Mouse (Mus musculus) adrenal gland, postnatal 4 days (tissue): ENCODE data around the gene C530008M17Rik. TPM values are rescaled to one million over a fixed set of nuclear protein-coding genes. Genes with fewer than 3 reads are reported as not detected.

ENCODE experiments used
- DNase-seq, 2 experiments: peaks; one replicate each; pipeline ENCODE4 v3.0.0; 2021 to 2022; ENCODE audit warnings: low spot score in 2 of 2, mixed read lengths in 2 of 2
- long read RNA-seq, 2 experiments: library from polyadenylated mRNA; stranded (forward); transcript quantifications; one replicate each; pipeline ENCODE4 v2.0.0; 2021
- total RNA-seq, 2 experiments: library from RNA; stranded (reverse); gene quantifications; 2 replicates each; pipeline ENCODE4 v1.2.3; 2021

C530008M17Rik gene
- 10 to 100 TPM; 15.4 to 24.6 TPM for total RNA-seq
- long read RNA-seq, experiment 1, partial matches to known transcripts = 0 of 3 reads
- long read RNA-seq, experiment 1, other reads (novel, unspliced or antisense) = 3 of 3 reads
- long read RNA-seq, experiment 2, partial matches to known transcripts = 4 of 9 reads
- long read RNA-seq, experiment 2, other reads (novel, unspliced or antisense) = 5 of 9 reads

- no peak for DNase-seq
Observed at GRCm38 (mm10) chr5:76656212-76656611, at the start of gene C530008M17Rik. TSS of gene C530008M17Rik (plus strand) at chr5:76656512.

DNA sequence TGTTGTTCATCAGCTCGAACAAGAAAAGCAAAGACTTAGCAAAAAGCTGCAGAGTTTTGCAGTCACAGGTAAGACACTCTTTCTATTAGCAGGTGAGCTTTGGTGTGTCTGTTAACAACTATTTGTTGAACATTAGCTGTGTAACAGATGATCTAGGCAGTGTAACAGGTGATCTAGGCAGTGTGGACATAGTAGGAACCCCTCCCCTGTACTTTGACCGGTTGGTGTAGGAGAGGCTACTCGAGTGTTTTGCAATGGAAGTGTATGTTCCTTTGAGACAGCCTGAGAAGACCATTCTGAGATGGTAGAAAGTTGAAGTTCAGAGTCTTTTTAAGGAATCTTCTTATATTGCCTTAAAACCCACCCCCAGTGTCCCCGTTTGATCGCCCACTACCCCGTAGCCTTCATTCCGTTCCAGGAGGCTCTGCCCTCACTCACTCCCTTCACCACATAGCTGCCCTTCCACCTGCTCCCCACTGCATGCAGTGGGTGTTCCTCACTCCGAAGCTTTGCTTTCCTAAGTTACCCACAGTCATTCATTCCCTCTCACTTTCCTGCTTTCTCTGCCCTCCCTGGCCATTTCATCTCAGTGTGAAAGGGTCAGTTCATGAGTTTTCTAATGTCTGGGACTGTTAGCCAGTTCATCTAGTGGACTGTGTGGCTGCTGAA is 46.5 kb upstream of the C530008M17Rik start:
- DNase-seq = no peak

GRCm38 (mm10) chr5:76612867-76613499 is 43.3 kb upstream of the C530008M17Rik start:
- DNase-seq = no peak

- no peak for DNase-seq
Observed at GRCm38 (mm10) chr5:76615276-76615675, 41.0 kb upstream of the C530008M17Rik start.

GRCm38 (mm10) chr5:76616196-76616747 is 40.0 kb upstream of the C530008M17Rik start:
- no peak for DNase-seq

- DNase-seq = no peak
Observed at GRCm38 (mm10) chr5:76618750-76619149, 37.6 kb upstream of the C530008M17Rik start.

- DNase-seq = no peak
Observed at GRCm38 (mm10) chr5:76623759-76624158, 32.6 kb upstream of the C530008M17Rik start.

DNA sequence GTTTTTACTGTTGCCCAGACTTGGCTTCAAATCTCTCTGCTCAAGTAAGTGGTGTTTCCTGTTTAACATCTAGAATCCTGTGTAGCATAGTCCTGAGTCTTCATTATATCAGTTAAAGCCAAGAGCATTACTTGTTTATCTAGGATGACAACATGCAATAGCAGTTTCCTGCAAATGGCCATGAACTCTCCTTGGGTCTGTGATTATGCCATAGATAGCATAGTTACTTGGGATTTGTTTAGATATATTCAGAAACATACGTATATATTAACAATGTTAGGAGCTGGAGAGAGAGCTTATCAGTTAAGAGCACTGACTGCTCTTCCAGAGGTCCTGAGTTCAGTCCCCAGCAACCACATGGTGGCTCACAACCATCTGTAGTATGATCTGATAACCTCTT is 28.5 kb upstream of the C530008M17Rik start:
- DNase-seq = no peak

DNA sequence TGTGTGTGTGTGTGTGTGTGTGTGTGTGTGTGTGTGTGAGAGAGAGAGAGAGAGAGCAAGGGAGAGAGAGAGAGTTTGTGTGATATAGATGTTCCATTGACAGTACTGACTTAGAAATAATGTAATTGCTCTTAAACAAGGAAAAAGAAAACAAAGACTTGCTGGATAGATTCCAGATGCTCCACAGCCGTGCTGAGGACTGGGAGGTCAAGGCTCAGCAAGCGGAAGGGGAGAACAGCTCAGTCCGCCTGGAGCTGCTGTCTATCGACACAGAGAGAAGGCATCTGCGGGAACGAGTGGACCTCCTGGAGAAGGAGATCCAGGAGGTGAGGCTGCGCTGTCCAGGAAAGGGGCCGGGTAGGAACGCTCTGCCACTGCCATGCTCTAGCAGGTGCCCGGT is 22.3 kb upstream of the C530008M17Rik start:
- no peak for DNase-seq

GRCm38 (mm10) chr5:76635592-76635991 is 20.7 kb upstream of the C530008M17Rik start:
- no peak for DNase-seq

DNA sequence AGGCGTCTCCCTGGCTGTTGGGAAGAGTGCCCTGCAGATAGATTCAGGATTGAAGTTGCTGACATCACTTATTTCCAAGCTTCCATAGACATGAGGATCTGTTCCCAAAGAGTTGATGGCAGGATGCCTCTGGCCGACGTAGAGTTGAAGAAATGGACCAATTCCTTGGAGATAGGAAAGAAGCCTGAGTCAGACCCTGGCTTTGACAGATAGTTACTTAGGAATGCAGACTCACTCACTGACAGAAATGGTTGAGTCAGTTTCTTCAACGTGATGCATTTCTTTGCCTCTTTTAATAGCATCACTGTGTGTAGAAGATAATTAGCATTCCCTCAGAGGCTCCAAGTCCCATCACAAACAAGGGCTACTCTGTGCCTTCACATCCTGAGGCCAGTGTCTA is 14.2 kb upstream of the C530008M17Rik start:
- DNase-seq = no peak

GRCm38 (mm10) chr5:76644234-76644633 is 12.1 kb upstream of the C530008M17Rik start:
- no peak for DNase-seq

DNA sequence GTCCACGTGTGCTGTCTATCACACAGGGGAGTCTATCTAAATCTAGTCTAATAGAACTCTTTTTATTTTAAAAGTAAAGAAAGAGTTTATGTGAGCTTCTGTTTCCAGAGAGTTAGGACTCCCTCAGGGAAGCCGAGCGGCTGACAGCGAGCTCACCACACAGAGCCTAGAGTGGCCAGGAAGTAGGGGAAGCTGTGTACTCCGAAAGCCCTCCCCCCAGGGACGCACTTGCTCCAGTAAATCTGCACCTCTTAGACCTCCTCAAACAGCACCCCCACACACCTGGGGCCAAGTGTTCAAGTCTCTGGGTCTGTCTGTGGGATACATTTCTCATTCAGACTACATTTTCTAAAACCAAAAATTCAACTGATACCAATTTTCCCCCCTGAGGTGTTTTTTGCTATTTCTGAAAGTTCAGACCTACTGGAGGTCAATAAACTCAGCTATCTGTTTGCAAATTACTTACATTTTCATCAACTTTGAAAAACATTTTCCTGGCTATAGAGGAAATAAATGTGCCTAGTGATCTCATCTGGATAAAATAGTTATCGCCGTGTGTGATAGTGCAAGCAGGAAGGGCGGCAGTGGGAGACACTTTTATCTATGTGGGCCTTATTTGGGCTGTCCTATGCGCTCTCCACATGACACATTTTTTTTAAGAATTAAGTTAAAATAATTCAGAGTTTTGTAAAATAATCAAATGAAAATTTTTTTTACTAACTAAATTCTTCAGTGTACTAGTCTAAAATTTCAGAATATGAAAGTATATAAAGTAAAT is 11.0 kb upstream of the C530008M17Rik start:
- no peak for DNase-seq

GRCm38 (mm10) chr5:76649897-76650296 is 6.4 kb upstream of the C530008M17Rik start:
- DNase-seq = no peak

DNA sequence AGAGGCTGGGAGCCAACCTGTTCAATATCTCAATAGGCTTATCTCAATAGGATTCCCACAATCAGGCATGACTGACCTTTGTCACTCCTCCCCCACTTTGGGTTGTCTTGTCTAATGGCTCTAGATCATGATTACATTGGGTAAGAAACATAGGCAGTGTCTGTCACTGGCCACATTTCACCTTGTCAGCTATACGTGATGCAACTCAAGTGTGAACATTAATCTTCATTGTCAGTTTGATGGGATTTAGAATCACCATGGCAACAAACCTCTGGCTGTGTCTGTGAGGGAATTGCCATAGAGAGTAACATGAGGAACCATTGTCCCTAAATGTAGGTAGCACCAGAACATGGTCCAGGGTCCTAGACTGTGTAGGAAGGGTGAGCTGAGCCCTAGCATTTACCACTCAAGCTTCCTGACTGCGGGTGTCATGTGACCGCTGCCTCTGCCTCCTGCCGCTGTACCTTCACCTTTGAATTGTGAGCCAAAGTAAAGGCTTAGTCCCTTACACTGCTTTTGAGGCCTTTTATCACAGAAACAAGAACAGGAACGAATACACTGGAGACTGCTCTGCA is 5.1 kb upstream of the C530008M17Rik start:
- DNase-seq = no peak

GRCm38 (mm10) chr5:76657245-76658083 is 1.2 kb downstream of the C530008M17Rik start:
- peak; percentile 27 to 36 for DNase-seq

DNA sequence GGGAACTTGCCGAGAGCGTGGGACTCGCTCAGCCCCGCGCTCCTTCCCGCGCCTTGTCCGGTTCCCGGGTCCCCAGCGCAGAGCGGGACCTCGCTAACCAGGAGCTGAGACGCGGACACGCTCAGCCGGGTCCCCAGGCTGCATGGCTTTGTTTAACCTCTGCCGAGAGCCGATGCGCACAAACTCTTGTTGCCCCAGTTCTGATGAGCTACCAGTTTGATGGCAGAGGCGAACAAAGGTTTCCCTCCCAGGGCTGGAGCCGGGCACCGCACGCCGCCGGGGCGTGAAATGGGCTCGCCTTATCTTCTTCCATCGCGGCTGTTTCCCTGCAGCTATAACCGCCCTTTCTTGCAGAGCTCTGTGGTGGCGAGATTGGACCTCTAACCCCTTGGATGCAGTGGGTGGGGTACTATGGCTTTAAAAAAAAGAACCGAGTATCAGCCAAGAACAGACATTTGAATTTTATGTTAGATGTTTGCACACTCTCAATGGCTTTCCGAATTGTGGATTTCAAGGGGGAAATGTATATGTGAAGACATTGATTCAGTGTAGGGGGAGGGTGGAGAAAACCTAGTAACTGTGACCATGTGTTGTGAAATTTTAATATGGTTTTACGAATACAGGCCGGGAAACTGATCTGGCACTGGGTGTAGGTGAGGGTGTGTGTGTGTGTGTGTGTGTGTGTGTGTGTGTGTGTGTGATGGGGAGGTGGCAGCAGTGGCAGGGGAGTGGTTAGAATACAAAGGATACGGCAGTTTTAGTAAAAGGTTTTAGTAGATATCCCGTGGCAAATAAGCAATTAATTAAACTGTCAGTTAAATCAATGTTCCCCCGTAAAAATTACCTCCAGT is 2.0 kb downstream of the C530008M17Rik start:
- no peak for DNase-seq

GRCm38 (mm10) chr5:76659958-76660635 is 3.8 kb downstream of the C530008M17Rik start:
- no peak for DNase-seq

GRCm38 (mm10) chr5:76661310-76661709 is 5.0 kb downstream of the C530008M17Rik start:
- no peak for DNase-seq
